Mouse (Mus musculus): Measurements from ENCODE around the gene Pif1. TPM values are rescaled to one million over a fixed set of nuclear protein-coding genes. Genes with fewer than 3 reads are reported as not detected.

Gene Pif1
- polyA plus RNA-seq, 1 experiment from 2014 or later = 2.6 TPM

Other genes starting within 250 kb of the Pif1 start
- 10.1 and 13.1 TPM in 2 replicates for gene Pdcd7, start 241.1 kb upstream of the Pif1 start, polyA plus RNA-seq (2014; fragmentation: Nextera tagmentation; extraction: Ambion mirVana)
- gene Ubap1l, start 226.1 kb upstream of the Pif1 start, polyA plus RNA-seq (2014; fragmentation: Nextera tagmentation; extraction: Ambion mirVana) = 1.5 and 1.7 TPM in 2 replicates
- 0.23 and 0.47 TPM in 2 replicates for gene Kbtbd13, start 195.5 kb upstream of the Pif1 start, polyA plus RNA-seq (2014; fragmentation: Nextera tagmentation; extraction: Ambion mirVana)
- gene Rasl12, start 188.7 kb upstream of the Pif1 start, polyA plus RNA-seq (2014; fragmentation: Nextera tagmentation; extraction: Ambion mirVana) = 6.5 and 7.1 TPM in 2 replicates
- not detected in 2 replicates for gene Slc51b, start 164.2 kb upstream of the Pif1 start, polyA plus RNA-seq (2014; fragmentation: Nextera tagmentation; extraction: Ambion mirVana)
- gene Mtfmt, start 151.4 kb upstream of the Pif1 start, polyA plus RNA-seq (2014; fragmentation: Nextera tagmentation; extraction: Ambion mirVana) = 22.0 and 23.5 TPM in 2 replicates
- 137 and 162 TPM in 2 replicates for gene Spg21, start 126.2 kb upstream of the Pif1 start, polyA plus RNA-seq (2014; fragmentation: Nextera tagmentation; extraction: Ambion mirVana)
- gene Ankdd1a, start 67.0 kb upstream of the Pif1 start, polyA plus RNA-seq (2014; fragmentation: Nextera tagmentation; extraction: Ambion mirVana) = 0.55 and 1.00 TPM in 2 replicates
- gene Plekho2, start 7.1 kb upstream of the Pif1 start, polyA plus RNA-seq (2014; fragmentation: Nextera tagmentation; extraction: Ambion mirVana) = 2.9 and 4.6 TPM in 2 replicates
- 2.4 and 3.5 TPM in 2 replicates for gene Rbpms2, start 42.5 kb downstream of the Pif1 start, polyA plus RNA-seq (2014; fragmentation: Nextera tagmentation; extraction: Ambion mirVana)
- 258 and 300 TPM in 2 replicates for gene Oaz2, start 80.8 kb downstream of the Pif1 start, polyA plus RNA-seq (2014; fragmentation: Nextera tagmentation; extraction: Ambion mirVana)
- gene Zfp609, start 240.4 kb downstream of the Pif1 start, polyA plus RNA-seq (2014; fragmentation: Nextera tagmentation; extraction: Ambion mirVana) = 9.2 and 10.2 TPM in 2 replicates